Mouse (Mus musculus) spleen, adult 2 months (tissue): ENCODE data around the gene 4930519G04Rik.

Experiments
- CTCF ChIP-seq: fragments of 200-500 bp; IDR thresholded peaks from 2 replicates; pipeline ENCODE4 v1.5.1; 2011; ENCODE audit warnings: mild to moderate bottlenecking, inconsistent platforms; ENCODE audit not compliant: insufficient read depth, insufficient read length, insufficient replicate concordance; ENCODE audit errors: extremely low read depth
- POLR2A ChIP-seq: fragments of 200-500 bp; IDR thresholded peaks from 2 replicates; pipeline ENCODE4 v1.6.1; 2011; ENCODE audit warnings: low read depth, low read length, inconsistent platforms

- TF ChIP-seq CTCF = no peak
- TF ChIP-seq POLR2A = no peak
These were observed 49.1 kb upstream of the 4930519G04Rik start for GRCm38 (mm10) chr5:114804335-114804734.
